Mouse (Mus musculus) CH12.LX (cell line): ENCODE data around the gene Mpp5.

Experiments
- BHLHE40 ChIP-seq: IDR thresholded peaks from 2 replicates; pipeline ENCODE4 v1.6.1; 2011; ENCODE audit warnings: mild to moderate bottlenecking, low read depth, low read length, improper control_type of control experiment
- CTCF ChIP-seq, 2 experiments: IDR thresholded peaks in 1 of 2; conservative IDR thresholded peaks in 1 of 2; 2 replicates each; pipeline ENCODE4 v1.5.1; 2011 to 2012; ENCODE audit warnings: low read depth in 2 of 2, low read length in 2 of 2, improper control_type of control experiment in 1 of 2, inconsistent platforms in 1 of 2, mild to moderate bottlenecking in 1 of 2, moderate library complexity in 1 of 2
- EP300 ChIP-seq: IDR thresholded peaks from 2 replicates; pipeline ENCODE4 v1.6.1; 2011; ENCODE audit warnings: low read length, improper control_type of control experiment
- NELFE ChIP-seq: IDR thresholded peaks from 2 replicates; pipeline ENCODE4 v1.6.1; 2011; ENCODE audit warnings: low read depth, low read length, improper control_type of control experiment
- RAD21 ChIP-seq: IDR thresholded peaks from 2 replicates; pipeline ENCODE4 v1.6.1; 2011; ENCODE audit warnings: low read depth, mild to moderate bottlenecking, low read length, improper control_type of control experiment, moderate library complexity

- peak in 1 of 2 experiments; percentile 46; a peak in 2 of 4 replicates for TF ChIP-seq CTCF (conservative IDR thresholded peaks at IDR 0.05 in 1 of 2, IDR thresholded peaks at IDR 0.05 in 1 of 2; ENCODE audit: low read depth in 2 of 2, low read length in 2 of 2)
- no peak for TF ChIP-seq BHLHE40
- TF ChIP-seq RAD21: peak; percentile 41
- no peak for TF ChIP-seq EP300
- TF ChIP-seq NELFE: no peak
Observed at GRCm38 (mm10) chr12:78814437-78814836, 65.7 kb downstream of the Mpp5 start.
